Mouse (Mus musculus): ENCODE measurements around the gene Fbxl17.

The Fbxl17 gene

GRCm38 (mm10) chr17:63090112-63090511 lies 409.7 kb downstream of the Fbxl17 start:
- no peak for DNase-seq

GRCm38 (mm10) chr17:63087265-63087664 lies 412.6 kb downstream of the Fbxl17 start:
- no peak for DNase-seq

- DNase-seq: no peak
Observed at GRCm38 (mm10) chr17:63086526-63086925, 413.3 kb downstream of the Fbxl17 start.

- DNase-seq: no peak
Observed at GRCm38 (mm10) chr17:63085227-63085626, 414.6 kb downstream of the Fbxl17 start.

GRCm38 (mm10) chr17:63079087-63079486 lies 420.7 kb downstream of the Fbxl17 start:
- no peak for DNase-seq

GRCm38 (mm10) chr17:63077509-63077908 lies 422.3 kb downstream of the Fbxl17 start:
- DNase-seq: no peak

- no peak for DNase-seq
Observed at GRCm38 (mm10) chr17:63076661-63077060, 423.2 kb downstream of the Fbxl17 start.

- DNase-seq: no peak
Observed at GRCm38 (mm10) chr17:63076037-63076426, 423.8 kb downstream of the Fbxl17 start.

GRCm38 (mm10) chr17:63075091-63076036 lies 424.5 kb downstream of the Fbxl17 start:
- no peak for DNase-seq

GRCm38 (mm10) chr17:63073342-63073741 lies 426.5 kb downstream of the Fbxl17 start:
- DNase-seq: no peak

- DNase-seq: no peak
Observed at GRCm38 (mm10) chr17:63071134-63071923, 428.5 kb downstream of the Fbxl17 start.

GRCm38 (mm10) chr17:63070161-63070761 lies 429.6 kb downstream of the Fbxl17 start:
- DNase-seq: no peak

GRCm38 (mm10) chr17:63062785-63063184 lies 437.0 kb downstream of the Fbxl17 start:
- DNase-seq: no peak

GRCm38 (mm10) chr17:63061786-63062185 lies 438.0 kb downstream of the Fbxl17 start:
- DNase-seq: no peak

- no peak for DNase-seq
Observed at GRCm38 (mm10) chr17:63060814-63061213, 439.0 kb downstream of the Fbxl17 start.

GRCm38 (mm10) chr17:63057740-63058388 lies 442.0 kb downstream of the Fbxl17 start:
- DNase-seq: no peak

- no peak for DNase-seq
Observed at GRCm38 (mm10) chr17:63056976-63057375, 442.8 kb downstream of the Fbxl17 start.

GRCm38 (mm10) chr17:63053311-63053710 lies 446.5 kb downstream of the Fbxl17 start:
- DNase-seq: no peak

GRCm38 (mm10) chr17:63046401-63046800 lies 453.4 kb downstream of the Fbxl17 start:
- DNase-seq: no peak

- no peak for DNase-seq
Observed at GRCm38 (mm10) chr17:63045297-63045696, 454.5 kb downstream of the Fbxl17 start.

- DNase-seq: no peak
Observed at GRCm38 (mm10) chr17:63043046-63043675, 456.7 kb downstream of the Fbxl17 start.

- DNase-seq: no peak
Observed at GRCm38 (mm10) chr17:63037562-63037961, 462.3 kb downstream of the Fbxl17 start.

Data from thymus, adult 18-20 months (tissue).